Mouse (Mus musculus): Measurements from ENCODE around the gene Chrm4. TPM values are rescaled to one million over a fixed set of nuclear protein-coding genes. Genes with fewer than 3 reads are reported as not detected.
A peak's percentile ranks its signal among the peaks of the same experiment; 100 is the strongest.

Gene Chrm4
- polyA plus RNA-seq, 1 experiment from 2014 or later = not detected

GRCm38 (mm10) chr2:91955875-91956274 lies 28.8 kb downstream of the Chrm4 start:
- H3K36me3 ChIP-seq (ENCODE audit: control insufficient read depth, insufficient read depth, low read length) = no peaks in the 10 kb centered on the region
- H3K4me2 ChIP-seq (replicated peaks; ENCODE audit: low read depth, low read length) = no peak overlapping the region
- 87% methylated on average over 6 of the region's 6 CpGs for WGBS
- no peak for ATAC-seq (ENCODE audit: low FRiP score, low TSS enrichment)
- H3K9ac ChIP-seq (ENCODE audit: low read depth, low read length) = no peak overlapping the region
- H3K9me3 ChIP-seq (ENCODE audit: control insufficient read depth, low read length) = no peaks in the 10 kb centered on the region
- H3K4me3 ChIP-seq (ENCODE audit: low read length) = no peak overlapping the region
- peaks cover 21% of the 10 kb centered on the region for H3K4me1 ChIP-seq (ENCODE audit: control insufficient read depth, insufficient read depth, low read length)
- H3K27me3 ChIP-seq (ENCODE audit: control insufficient read depth, insufficient read depth, low read length) = no peaks in the 10 kb centered on the region
- H3K27ac ChIP-seq (ENCODE audit: low read depth, low read length) = no peak overlapping the region

- H3K27me3 ChIP-seq (ENCODE audit: control insufficient read depth, insufficient read depth, low read length) = no peaks in the 10 kb centered on the region
- H3K4me1 ChIP-seq (ENCODE audit: control insufficient read depth, insufficient read depth, low read length) = peaks cover 25% of the 10 kb centered on the region
- no peak overlapping the region for H3K4me3 ChIP-seq (ENCODE audit: low read length)
- no peak for ATAC-seq (ENCODE audit: low FRiP score, low TSS enrichment)
- H3K4me2 ChIP-seq (replicated peaks; ENCODE audit: low read depth, low read length) = no peak overlapping the region
- whole genome bisulfite sequencing = 52% methylated on average over 4 of the region's 4 CpGs
- H3K27ac ChIP-seq (ENCODE audit: low read depth, low read length) = no peak overlapping the region
- no peaks in the 10 kb centered on the region for H3K9me3 ChIP-seq (ENCODE audit: control insufficient read depth, low read length)
- no peaks in the 10 kb centered on the region; the same call in 1 of the 2 replicates for H3K36me3 ChIP-seq (ENCODE audit: control insufficient read depth, insufficient read depth, low read length)
- H3K9ac ChIP-seq (ENCODE audit: low read depth, low read length) = no peak overlapping the region; the same call in 1 of the 2 replicates
Measured at GRCm38 (mm10) chr2:91957096-91957495, 30.0 kb downstream of the Chrm4 start.

GRCm38 (mm10) chr2:91958049-91958448 lies 31.0 kb downstream of the Chrm4 start:
- H3K9ac ChIP-seq (ENCODE audit: low read depth, low read length) = no peak overlapping the region
- WGBS = 90% methylated on average over 8 of the region's 8 CpGs
- no peak overlapping the region for H3K4me3 ChIP-seq (ENCODE audit: low read length)
- H3K4me2 ChIP-seq (replicated peaks; ENCODE audit: low read depth, low read length) = no peak overlapping the region
- H3K4me1 ChIP-seq (ENCODE audit: control insufficient read depth, insufficient read depth, low read length) = peaks cover 32% of the 10 kb centered on the region
- H3K9me3 ChIP-seq (ENCODE audit: control insufficient read depth, low read length) = no peaks in the 10 kb centered on the region
- no peaks in the 10 kb centered on the region; the same call in 1 of the 2 replicates for H3K36me3 ChIP-seq (ENCODE audit: control insufficient read depth, insufficient read depth, low read length)
- H3K27ac ChIP-seq (ENCODE audit: low read depth, low read length) = no peak overlapping the region
- H3K27me3 ChIP-seq (ENCODE audit: control insufficient read depth, insufficient read depth, low read length) = no peaks in the 10 kb centered on the region
- no peak for ATAC-seq (ENCODE audit: low FRiP score, low TSS enrichment)

- 38% methylated on average over 10 of the region's 10 CpGs for WGBS
- peaks cover 26% of the 10 kb centered on the region for H3K4me1 ChIP-seq (ENCODE audit: control insufficient read depth, insufficient read depth, low read length)
- H3K9ac ChIP-seq (ENCODE audit: low read depth, low read length) = no peak overlapping the region
- no peaks in the 10 kb centered on the region; the same call in 1 of the 2 replicates for H3K36me3 ChIP-seq (ENCODE audit: control insufficient read depth, insufficient read depth, low read length)
- no peaks in the 10 kb centered on the region for H3K27me3 ChIP-seq (ENCODE audit: control insufficient read depth, insufficient read depth, low read length)
- no peak overlapping the region for H3K27ac ChIP-seq (ENCODE audit: low read depth, low read length)
- H3K9me3 ChIP-seq (ENCODE audit: control insufficient read depth, low read length) = no peaks in the 10 kb centered on the region
- no peak for ATAC-seq (ENCODE audit: low FRiP score, low TSS enrichment)
- H3K4me2 ChIP-seq (replicated peaks; ENCODE audit: low read depth, low read length) = no peak overlapping the region
- H3K4me3 ChIP-seq (ENCODE audit: low read length) = no peak overlapping the region
Measured at GRCm38 (mm10) chr2:91958701-91959457, 31.8 kb downstream of the Chrm4 start.

- no peaks in the 10 kb centered on the region; the same call in 1 of the 2 replicates for H3K36me3 ChIP-seq (ENCODE audit: control insufficient read depth, insufficient read depth, low read length)
Measured at GRCm38 (mm10) chr2:91959544-91960410, 32.7 kb downstream of the Chrm4 start.

GRCm38 (mm10) chr2:91960459-91960858 lies 33.4 kb downstream of the Chrm4 start:
- no peak overlapping the region for H3K4me3 ChIP-seq (ENCODE audit: low read length)
- H3K9ac ChIP-seq (ENCODE audit: low read depth, low read length) = no peak overlapping the region
- no peak overlapping the region for H3K4me2 ChIP-seq (replicated peaks; ENCODE audit: low read depth, low read length)
- H3K36me3 ChIP-seq (ENCODE audit: control insufficient read depth, insufficient read depth, low read length) = no peaks in the 10 kb centered on the region; the same call in 1 of the 2 replicates
- H3K4me1 ChIP-seq (ENCODE audit: control insufficient read depth, insufficient read depth, low read length) = peaks cover 24% of the 10 kb centered on the region
- H3K27ac ChIP-seq (ENCODE audit: low read depth, low read length) = no peak overlapping the region
- no peaks in the 10 kb centered on the region for H3K9me3 ChIP-seq (ENCODE audit: control insufficient read depth, low read length)
- ATAC-seq (ENCODE audit: low FRiP score, low TSS enrichment) = no peak
- WGBS = 93% methylated on average over 5 of the region's 5 CpGs
- H3K27me3 ChIP-seq (ENCODE audit: control insufficient read depth, insufficient read depth, low read length) = no peaks in the 10 kb centered on the region

More at GRCm38 (mm10) chr2:91959544-91960410, 32.7 kb downstream of the Chrm4 start:
- Histone ChIP-seq H3K4me3 (ENCODE audit: low read length) (no peak overlapping the region), H3K4me2 (replicated peaks; ENCODE audit: low read depth, low read length) (no peak overlapping the region), H3K9ac (ENCODE audit: low read depth, low read length) (no peak overlapping the region), H3K9me3 (ENCODE audit: control insufficient read depth, low read length) (no peaks in the 10 kb centered on the region), H3K27ac (ENCODE audit: low read depth, low read length) (no peak overlapping the region), H3K4me1 (ENCODE audit: control insufficient read depth, insufficient read depth, low read length) (peaks cover 23% of the 10 kb centered on the region; the same call in 1 of the 2 replicates), H3K27me3 (ENCODE audit: control insufficient read depth, insufficient read depth, low read length) (no peaks in the 10 kb centered on the region)
- no peak for ATAC-seq (ENCODE audit: low FRiP score, low TSS enrichment)
- 81% methylated on average over 11 of the region's 11 CpGs for WGBS

GRCm38 (mm10) chr2:91961901-91962761 lies 35.1 kb downstream of the Chrm4 start:
- Histone ChIP-seq H3K27me3 (ENCODE audit: control insufficient read depth, insufficient read depth, low read length) (no peaks in the 10 kb centered on the region; the same call in 1 of the 2 replicates), H3K9me3 (ENCODE audit: control insufficient read depth, low read length) (no peaks in the 10 kb centered on the region), H3K4me1 (ENCODE audit: control insufficient read depth, insufficient read depth, low read length) (peaks cover 25% of the 10 kb centered on the region), H3K36me3 (ENCODE audit: control insufficient read depth, insufficient read depth, low read length) (no peaks in the 10 kb centered on the region; the same call in 1 of the 2 replicates), H3K9ac (ENCODE audit: low read depth, low read length) (peak overlapping the region; percentile 92; the same call in 1 of the 2 replicates), H3K27ac (ENCODE audit: low read depth, low read length) (no peak overlapping the region), H3K4me3 (ENCODE audit: low read length) (peak overlapping the region; percentile 90), H3K4me2 (replicated peaks; ENCODE audit: low read depth, low read length) (peak overlapping the region; percentile 85)
- ATAC-seq (ENCODE audit: low FRiP score, low TSS enrichment) = no peak
- 52% methylated on average over 4 of the region's 4 CpGs for WGBS

GRCm38 (mm10) chr2:91962864-91963401 lies 35.9 kb downstream of the Chrm4 start:
- Histone ChIP-seq H3K4me2 (replicated peaks; ENCODE audit: low read depth, low read length) (peak overlapping the region; percentile 85), H3K4me3 (ENCODE audit: low read length) (peak overlapping the region; percentile 90), H3K27me3 (ENCODE audit: control insufficient read depth, insufficient read depth, low read length) (no peaks in the 10 kb centered on the region; the same call in 1 of the 2 replicates), H3K36me3 (ENCODE audit: control insufficient read depth, insufficient read depth, low read length) (no peaks in the 10 kb centered on the region; the same call in 1 of the 2 replicates), H3K4me1 (ENCODE audit: control insufficient read depth, insufficient read depth, low read length) (peaks cover 20% of the 10 kb centered on the region), H3K9ac (ENCODE audit: low read depth, low read length) (peak overlapping the region; percentile 92), H3K27ac (ENCODE audit: low read depth, low read length) (peak overlapping the region; percentile 57; the same call in 1 of the 2 replicates), H3K9me3 (ENCODE audit: control insufficient read depth, low read length) (no peaks in the 10 kb centered on the region)
- WGBS = under 1% methylated on average over 29 of the region's 39 CpGs
- no peak for ATAC-seq (ENCODE audit: low FRiP score, low TSS enrichment)
